Mouse (Mus musculus): ENCODE data around the gene Ankrd40. TPM values are rescaled to one million over a fixed set of nuclear protein-coding genes. Genes with fewer than 3 reads are reported as not detected.

Gene Ankrd40
- polyA plus RNA-seq, 1 experiment from 2014 or later: 11.1 TPM

- H3K9me3 ChIP-seq (replicated peaks; ENCODE audit: control insufficient read depth, low read length): no peaks in the 10 kb centered on the region
- no peak overlapping the region for H3K4me2 ChIP-seq (ENCODE audit: low read depth, low read length)
- peaks cover 33% of the 10 kb centered on the region for H3K4me1 ChIP-seq (ENCODE audit: control insufficient read depth, insufficient read depth, low read length)
- no peaks in the 10 kb centered on the region for H3K27me3 ChIP-seq (ENCODE audit: control insufficient read depth, insufficient read depth, low read length)
- peak overlapping the region; percentile 52 for H3K27ac ChIP-seq (ENCODE audit: low read length)
- 89% methylated on average over 3 of the region's 3 CpGs for WGBS
- H3K36me3 ChIP-seq (ENCODE audit: control insufficient read depth, insufficient read depth, low read length): peaks cover 5% of the 10 kb centered on the region; the same call in 1 of the 2 replicates
- peak overlapping the region; percentile 31; the same call in 1 of the 2 replicates for H3K9ac ChIP-seq (ENCODE audit: low read length)
- ATAC-seq (ENCODE audit: insufficient read depth, low FRiP score): no peak
- H3K4me3 ChIP-seq (replicated peaks; ENCODE audit: low read length): no peak overlapping the region
Observed at GRCm38 (mm10) chr11:94330211-94330610, 2.4 kb downstream of the Ankrd40 start.

GRCm38 (mm10) chr11:94332726-94333125 is 4.9 kb downstream of the Ankrd40 start:
- Histone ChIP-seq H3K9me3 (replicated peaks; ENCODE audit: control insufficient read depth, low read length) (no peaks in the 10 kb centered on the region), H3K27ac (ENCODE audit: low read length) (no peak overlapping the region), H3K4me2 (ENCODE audit: low read depth, low read length) (no peak overlapping the region), H3K27me3 (ENCODE audit: control insufficient read depth, insufficient read depth, low read length) (no peaks in the 10 kb centered on the region), H3K4me1 (ENCODE audit: control insufficient read depth, insufficient read depth, low read length) (peaks cover 25% of the 10 kb centered on the region), H3K4me3 (replicated peaks; ENCODE audit: low read length) (no peak overlapping the region), H3K36me3 (ENCODE audit: control insufficient read depth, insufficient read depth, low read length) (peaks cover 11% of the 10 kb centered on the region; the same call in 1 of the 2 replicates), H3K9ac (ENCODE audit: low read length) (no peak overlapping the region)
- no peak for ATAC-seq (ENCODE audit: insufficient read depth, low FRiP score)
- 69% methylated on average over 6 of the region's 6 CpGs for WGBS

- Histone ChIP-seq H3K27ac (ENCODE audit: low read length) (no peak overlapping the region), H3K4me3 (replicated peaks; ENCODE audit: low read length) (no peak overlapping the region), H3K9me3 (replicated peaks; ENCODE audit: control insufficient read depth, low read length) (no peaks in the 10 kb centered on the region), H3K36me3 (ENCODE audit: control insufficient read depth, insufficient read depth, low read length) (peaks cover 16% of the 10 kb centered on the region; the same call in 1 of the 2 replicates), H3K9ac (ENCODE audit: low read length) (no peak overlapping the region), H3K4me1 (ENCODE audit: control insufficient read depth, insufficient read depth, low read length) (peaks cover 22% of the 10 kb centered on the region), H3K4me2 (ENCODE audit: low read depth, low read length) (no peak overlapping the region), H3K27me3 (ENCODE audit: control insufficient read depth, insufficient read depth, low read length) (no peaks in the 10 kb centered on the region)
- no peak for ATAC-seq (ENCODE audit: insufficient read depth, low FRiP score)
- WGBS: 80% methylated on average over 8 of the region's 8 CpGs
Observed at GRCm38 (mm10) chr11:94334386-94334968, 6.7 kb downstream of the Ankrd40 start.

GRCm38 (mm10) chr11:94336551-94336950 is 8.8 kb downstream of the Ankrd40 start:
- no peak for ATAC-seq (ENCODE audit: insufficient read depth, low FRiP score)
- H3K27me3 ChIP-seq (ENCODE audit: control insufficient read depth, insufficient read depth, low read length): no peaks in the 10 kb centered on the region
- H3K4me3 ChIP-seq (replicated peaks; ENCODE audit: low read length): no peak overlapping the region
- H3K9me3 ChIP-seq (replicated peaks; ENCODE audit: control insufficient read depth, low read length): no peaks in the 10 kb centered on the region
- H3K4me2 ChIP-seq (ENCODE audit: low read depth, low read length): no peak overlapping the region
- H3K36me3 ChIP-seq (ENCODE audit: control insufficient read depth, insufficient read depth, low read length): peaks cover 22% of the 10 kb centered on the region; the same call in 1 of the 2 replicates
- no peak overlapping the region for H3K27ac ChIP-seq (ENCODE audit: low read length)
- no peak overlapping the region for H3K9ac ChIP-seq (ENCODE audit: low read length)
- H3K4me1 ChIP-seq (ENCODE audit: control insufficient read depth, insufficient read depth, low read length): peaks cover 16% of the 10 kb centered on the region

- peaks cover 11% of the 10 kb centered on the region; the same call in 1 of the 2 replicates for H3K4me1 ChIP-seq (ENCODE audit: control insufficient read depth, insufficient read depth, low read length)
- 88% methylated on average over 2 of the region's 2 CpGs for WGBS
Observed at GRCm38 (mm10) chr11:94338347-94338746, 10.5 kb downstream of the Ankrd40 start.

GRCm38 (mm10) chr11:94339732-94340585 is 12.2 kb downstream of the Ankrd40 start:
- no peak overlapping the region for H3K4me3 ChIP-seq (replicated peaks; ENCODE audit: low read length)
- no peaks in the 10 kb centered on the region for H3K27me3 ChIP-seq (ENCODE audit: control insufficient read depth, insufficient read depth, low read length)
- H3K27ac ChIP-seq (ENCODE audit: low read length): no peak overlapping the region
- 0 out of 2 replicates have a peak, but pooled peaks have one; percentile 64 for ATAC-seq (ENCODE audit: insufficient read depth, low FRiP score)
- H3K9ac ChIP-seq (ENCODE audit: low read length): no peak overlapping the region
- H3K4me2 ChIP-seq (ENCODE audit: low read depth, low read length): no peak overlapping the region
- WGBS: 56% methylated on average over 18 of the region's 18 CpGs
- H3K9me3 ChIP-seq (replicated peaks; ENCODE audit: control insufficient read depth, low read length): no peaks in the 10 kb centered on the region
- peaks cover 11% of the 10 kb centered on the region; the same call in 1 of the 2 replicates for H3K4me1 ChIP-seq (ENCODE audit: control insufficient read depth, insufficient read depth, low read length)
- H3K36me3 ChIP-seq (ENCODE audit: control insufficient read depth, insufficient read depth, low read length): peaks cover 16% of the 10 kb centered on the region; the same call in 1 of the 2 replicates

More at GRCm38 (mm10) chr11:94338347-94338746, 10.5 kb downstream of the Ankrd40 start:
- H3K27me3 ChIP-seq (ENCODE audit: control insufficient read depth, insufficient read depth, low read length): no peaks in the 10 kb centered on the region
- H3K27ac ChIP-seq (ENCODE audit: low read length): no peak overlapping the region
- ATAC-seq (ENCODE audit: insufficient read depth, low FRiP score): no peak
- no peak overlapping the region for H3K4me3 ChIP-seq (replicated peaks; ENCODE audit: low read length)
- peaks cover 22% of the 10 kb centered on the region; the same call in 1 of the 2 replicates for H3K36me3 ChIP-seq (ENCODE audit: control insufficient read depth, insufficient read depth, low read length)
- no peak overlapping the region for H3K9ac ChIP-seq (ENCODE audit: low read length)
- H3K9me3 ChIP-seq (replicated peaks; ENCODE audit: control insufficient read depth, low read length): no peaks in the 10 kb centered on the region
- no peak overlapping the region for H3K4me2 ChIP-seq (ENCODE audit: low read depth, low read length)

GRCm38 (mm10) chr11:94340948-94341933 is 13.4 kb downstream of the Ankrd40 start:
- H3K9me3 ChIP-seq (replicated peaks; ENCODE audit: control insufficient read depth, low read length): no peaks in the 10 kb centered on the region
- ATAC-seq (ENCODE audit: insufficient read depth, low FRiP score): peak; percentile 54; the same call in 1 of the 2 replicates
- H3K27me3 ChIP-seq (ENCODE audit: control insufficient read depth, insufficient read depth, low read length): no peaks in the 10 kb centered on the region
- peak overlapping the region; percentile 76 for H3K27ac ChIP-seq (ENCODE audit: low read length)
- H3K36me3 ChIP-seq (ENCODE audit: control insufficient read depth, insufficient read depth, low read length): peaks cover 11% of the 10 kb centered on the region; the same call in 1 of the 2 replicates
- H3K4me2 ChIP-seq (ENCODE audit: low read depth, low read length): 0 out of 2 replicates have a peak overlapping the region, but pooled peaks have one; percentile 33
- H3K9ac ChIP-seq (ENCODE audit: low read length): 0 out of 2 replicates have a peak overlapping the region, but pooled peaks have one; percentile 19
- H3K4me3 ChIP-seq (replicated peaks; ENCODE audit: low read length): no peak overlapping the region
- peaks cover 18% of the 10 kb centered on the region for H3K4me1 ChIP-seq (ENCODE audit: control insufficient read depth, insufficient read depth, low read length)
- 53% methylated on average over 10 of the region's 10 CpGs for WGBS

GRCm38 (mm10) chr11:94342114-94342905 is 14.5 kb downstream of the Ankrd40 start:
- Histone ChIP-seq H3K9me3 (replicated peaks; ENCODE audit: control insufficient read depth, low read length) (no peaks in the 10 kb centered on the region), H3K4me2 (ENCODE audit: low read depth, low read length) (0 out of 2 replicates have a peak overlapping the region, but pooled peaks have one; percentile 33), H3K27me3 (ENCODE audit: control insufficient read depth, insufficient read depth, low read length) (no peaks in the 10 kb centered on the region), H3K4me1 (ENCODE audit: control insufficient read depth, insufficient read depth, low read length) (peaks cover 28% of the 10 kb centered on the region), H3K27ac (ENCODE audit: low read length) (peak overlapping the region; percentile 76), H3K9ac (ENCODE audit: low read length) (peak overlapping the region; percentile 19; the same call in 1 of the 2 replicates), H3K4me3 (replicated peaks; ENCODE audit: low read length) (no peak overlapping the region), H3K36me3 (ENCODE audit: control insufficient read depth, insufficient read depth, low read length) (peaks cover 11% of the 10 kb centered on the region; the same call in 1 of the 2 replicates)
- WGBS: 25% methylated on average over 13 of the region's 13 CpGs
- no peak for ATAC-seq (ENCODE audit: insufficient read depth, low FRiP score)

Measured in stomach, embryonic 16.5 days (tissue).